Mouse (Mus musculus) brown adipose tissue, adult 24 weeks (tissue): ENCODE measurements at regions not wholly inside any gene's neighbourhood (a gene's known extent, or its start where the extent isn't known, plus 50 kb on each side); places are given as distances from the start of the nearest gene placed in this dataset.

Source experiments
- H3K27ac ChIP-seq: fragments of 200-500 bp; replicated peaks from 2 replicates; pipeline ENCODE4 v1.5.1; 2012; ENCODE audit warnings: low read depth, mild to moderate bottlenecking, low read length
- H3K4me1 ChIP-seq: fragments of 200-500 bp; 2 replicates; pipeline ENCODE4 v1.6.1; 2012; ENCODE audit warnings: low read length, mixed read lengths; ENCODE audit not compliant: control insufficient read depth, insufficient read depth, insufficient read length
- H3K4me3 ChIP-seq: fragments of 200-500 bp; 2 replicates; pipeline ENCODE4 v1.5.1; 2012; ENCODE audit warnings: low read depth, mild to moderate bottlenecking, low read length, moderate library complexity; ENCODE audit not compliant: insufficient read depth

GRCm38 (mm10) chr17:62286086-62287080 lies 594.7 kb downstream of the Efna5 start:
- H3K27ac ChIP-seq = no peak overlapping the region
- peaks cover 3% of the 10 kb centered on the region; the same call in 1 of the 2 replicates for H3K4me1 ChIP-seq
- no peak overlapping the region for H3K4me3 ChIP-seq

GRCm38 (mm10) chr17:62280201-62280600 lies 600.9 kb downstream of the Efna5 start:
- Histone ChIP-seq H3K27ac (no peak overlapping the region), H3K4me1 (peaks cover 3% of the 10 kb centered on the region; the same call in 1 of the 2 replicates), H3K4me3 (no peak overlapping the region)

GRCm38 (mm10) chr17:62271399-62271798 lies 609.7 kb downstream of the Efna5 start:
- Histone ChIP-seq H3K4me3 (no peak overlapping the region), H3K4me1 (no peaks in the 10 kb centered on the region), H3K27ac (no peak overlapping the region)

GRCm38 (mm10) chr17:62269279-62269678 lies 611.8 kb downstream of the Efna5 start:
- Histone ChIP-seq H3K4me3 (no peak overlapping the region), H3K27ac (no peak overlapping the region), H3K4me1 (no peaks in the 10 kb centered on the region)

- Histone ChIP-seq H3K4me3 (no peak overlapping the region), H3K4me1 (no peaks in the 10 kb centered on the region), H3K27ac (no peak overlapping the region)
These were observed 627.7 kb downstream of the Efna5 start for GRCm38 (mm10) chr17:62253448-62253847.

GRCm38 (mm10) chr17:62248011-62248410 lies 633.1 kb downstream of the Efna5 start:
- Histone ChIP-seq H3K27ac (no peak overlapping the region), H3K4me1 (no peaks in the 10 kb centered on the region), H3K4me3 (no peak overlapping the region)

GRCm38 (mm10) chr17:62246650-62247049 lies 634.5 kb downstream of the Efna5 start:
- Histone ChIP-seq H3K4me1 (no peaks in the 10 kb centered on the region), H3K27ac (no peak overlapping the region), H3K4me3 (no peak overlapping the region)

- Histone ChIP-seq H3K4me3 (no peak overlapping the region), H3K27ac (no peak overlapping the region), H3K4me1 (no peaks in the 10 kb centered on the region)
These were observed 650.2 kb downstream of the Efna5 start for GRCm38 (mm10) chr17:62230939-62231338.

- H3K27ac ChIP-seq = no peak overlapping the region
- H3K4me3 ChIP-seq = no peak overlapping the region
- H3K4me1 ChIP-seq = no peaks in the 10 kb centered on the region
These were observed 670.6 kb downstream of the Efna5 start for GRCm38 (mm10) chr17:62210441-62211025.

GRCm38 (mm10) chr17:62202658-62203057 lies 678.5 kb downstream of the Efna5 start:
- no peak overlapping the region for H3K4me3 ChIP-seq
- H3K27ac ChIP-seq = no peak overlapping the region
- no peaks in the 10 kb centered on the region for H3K4me1 ChIP-seq

GRCm38 (mm10) chr17:62200491-62200890 lies 680.6 kb downstream of the Efna5 start:
- no peak overlapping the region for H3K4me3 ChIP-seq
- H3K27ac ChIP-seq = no peak overlapping the region

GRCm38 (mm10) chr17:62199559-62199958 lies 681.6 kb downstream of the Efna5 start:
- Histone ChIP-seq H3K4me3 (no peak overlapping the region), H3K27ac (no peak overlapping the region)

More at GRCm38 (mm10) chr17:62200491-62200890, 680.6 kb downstream of the Efna5 start:
- H3K4me1 ChIP-seq = no peaks in the 10 kb centered on the region

GRCm38 (mm10) chr17:62178612-62179210 lies 702.4 kb downstream of the Efna5 start:
- Histone ChIP-seq H3K27ac (no peak overlapping the region), H3K4me1 (no peaks in the 10 kb centered on the region), H3K4me3 (no peak overlapping the region)

More at GRCm38 (mm10) chr17:62199559-62199958, 681.6 kb downstream of the Efna5 start:
- no peaks in the 10 kb centered on the region for H3K4me1 ChIP-seq

GRCm38 (mm10) chr17:62176336-62176735 lies 704.8 kb downstream of the Efna5 start:
- Histone ChIP-seq H3K4me3 (no peak overlapping the region), H3K4me1 (no peaks in the 10 kb centered on the region), H3K27ac (no peak overlapping the region)

- no peaks in the 10 kb centered on the region for H3K4me1 ChIP-seq
- no peak overlapping the region for H3K4me3 ChIP-seq
- no peak overlapping the region for H3K27ac ChIP-seq
These were observed 708.8 kb downstream of the Efna5 start for GRCm38 (mm10) chr17:62172305-62172704.
